In genomic region chr1:161256918-161257317, GRCm38 (mm10) we compare ENCODE assay signal across 12 mouse cellular contexts.
"Had no signal": no experiment of that assay in that cellular context is flagged by ENCODE, and none has a peak within 500 bp of the region (broad histone marks: within the 10 kb centered on the region; RNA-seq: fewer than 3 reads in every experiment).

No protein-coding gene starts in this region.

- H3K4me1 ChIP-seq: lung, embryonic 15.5 days; midbrain, embryonic 13.5 days; stomach, embryonic 15.5 days had no signal

- H3K9me3 ChIP-seq: limb, embryonic 10.5 days; lung, embryonic 15.5 days; midbrain, embryonic 13.5 days; stomach, embryonic 15.5 days had no signal

- H3K4me3 ChIP-seq: layer of hippocampus, adult 2 months; limb, embryonic 10.5 days; lung, embryonic 15.5 days; midbrain, embryonic 13.5 days; stomach, embryonic 15.5 days had no signal

- H3K36me3 ChIP-seq: limb, embryonic 10.5 days; lung, embryonic 15.5 days; midbrain, embryonic 13.5 days; stomach, embryonic 15.5 days had no signal

- ATAC-seq: midbrain, embryonic 13.5 days had no signal

- H3K27me3 ChIP-seq: lung, embryonic 15.5 days; stomach, embryonic 15.5 days had no signal

- H3K9ac ChIP-seq: liver, embryonic 14.5 days; lung, embryonic 15.5 days; midbrain, embryonic 13.5 days; stomach, embryonic 15.5 days had no signal

- H3K27ac ChIP-seq: kidney, postnatal 0 days; layer of hippocampus, adult 2 months; limb, embryonic 10.5 days; liver, embryonic 14.5 days; lung, embryonic 15.5 days; midbrain, embryonic 13.5 days; stomach, embryonic 15.5 days had no signal

- DNase-seq: kidney, adult 11 months; kidney, adult 9 months; kidney, postnatal 4 days; right cerebral cortex, postnatal 14 days; thymus, postnatal 4 days had no signal

- H3K4me2 ChIP-seq: lung, embryonic 15.5 days; midbrain, embryonic 13.5 days; stomach, embryonic 15.5 days had no signal
